Mouse (Mus musculus): ENCODE data around the gene Clip4. TPM values are rescaled to one million over a fixed set of nuclear protein-coding genes. Genes with fewer than 3 reads are reported as not detected.

The Clip4 gene
- total RNA-seq, 1 experiment from 2014 or later = not detected

Other genes starting within 250 kb of the Clip4 start
- gene Ndc80, start 241.6 kb upstream of the Clip4 start, total RNA-seq (2017) = 70.4 and 77.5 TPM in 2 replicates
- gene Spdya, start 216.4 kb upstream of the Clip4 start, total RNA-seq (2017) = not detected in 2 replicates
- 292 and 334 TPM in 2 replicates for gene Wdr43, start 152.6 kb upstream of the Clip4 start, total RNA-seq (2017)
- gene Togaram2, start 95.2 kb upstream of the Clip4 start, total RNA-seq (2017) = not detected in 2 replicates
- gene Pcare, start 15.6 kb upstream of the Clip4 start, total RNA-seq (2017) = not detected in 2 replicates

Data from hematopoietic stem cell, adult 5-6 weeks (primary cell).